Mouse (Mus musculus): ENCODE data around the gene Gab2.

Gab2 gene

DNA sequence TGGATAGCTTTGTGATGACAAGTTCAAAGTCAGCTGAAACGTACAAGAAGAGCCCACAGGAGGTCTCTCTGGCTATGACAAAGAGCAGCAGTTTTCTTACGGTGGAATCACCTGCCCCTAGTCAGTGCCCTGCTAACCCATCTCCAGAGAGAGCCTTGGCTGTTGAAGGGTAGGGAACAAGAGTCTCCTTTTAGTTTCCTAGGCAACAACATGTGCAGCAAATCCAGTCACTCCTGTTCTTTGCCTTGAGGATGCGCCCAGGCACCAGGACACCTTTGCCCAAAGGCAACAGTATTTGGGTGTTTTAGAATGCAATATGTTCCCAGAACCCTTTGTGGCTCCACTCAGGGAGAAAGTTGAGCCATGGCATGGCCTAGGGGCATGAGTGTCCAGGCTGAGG lies 266.9 kb downstream of the Gab2 start:
- DNase-seq, result no peak

DNA sequence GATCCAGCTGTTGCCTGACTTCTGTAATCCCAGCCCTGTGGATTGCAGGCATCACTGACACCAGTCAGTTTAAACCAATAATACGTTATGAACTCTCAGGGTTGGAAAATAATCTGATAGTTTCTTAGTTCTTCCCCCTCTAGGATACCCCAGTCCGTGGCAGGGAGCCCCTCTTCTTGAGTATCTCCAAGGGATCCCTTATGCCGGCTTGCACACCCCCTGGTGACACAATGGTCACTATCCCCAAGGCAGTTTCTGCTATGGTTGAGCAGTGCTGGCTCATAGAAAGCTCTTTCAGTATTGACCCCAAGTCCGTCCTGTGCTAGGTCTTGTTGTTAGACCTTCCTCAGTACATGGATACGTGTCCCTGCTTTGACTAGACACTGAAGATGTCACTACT lies 267.4 kb downstream of the Gab2 start:
- no peak for DNase-seq

DNA sequence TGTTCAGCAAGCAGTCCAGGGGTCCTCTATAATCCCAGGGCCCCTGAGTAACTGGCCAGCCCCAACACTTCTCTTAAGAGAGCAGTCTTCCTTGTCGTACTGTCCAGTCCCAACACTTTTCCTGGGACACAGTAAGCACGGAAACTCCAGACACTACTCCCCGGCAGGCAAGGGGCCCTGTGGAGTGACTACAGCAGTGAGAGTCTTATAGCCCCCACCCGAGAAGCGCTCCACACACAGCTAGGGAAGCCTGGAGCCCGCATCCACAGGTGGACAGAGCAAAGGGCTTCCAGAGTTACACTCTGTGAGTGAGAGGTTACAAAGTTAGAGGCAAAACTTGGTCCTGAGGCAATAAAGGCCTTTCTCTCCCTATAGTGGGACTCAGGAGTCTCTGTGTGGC lies 268.1 kb downstream of the Gab2 start:
- no peak for DNase-seq

DNA sequence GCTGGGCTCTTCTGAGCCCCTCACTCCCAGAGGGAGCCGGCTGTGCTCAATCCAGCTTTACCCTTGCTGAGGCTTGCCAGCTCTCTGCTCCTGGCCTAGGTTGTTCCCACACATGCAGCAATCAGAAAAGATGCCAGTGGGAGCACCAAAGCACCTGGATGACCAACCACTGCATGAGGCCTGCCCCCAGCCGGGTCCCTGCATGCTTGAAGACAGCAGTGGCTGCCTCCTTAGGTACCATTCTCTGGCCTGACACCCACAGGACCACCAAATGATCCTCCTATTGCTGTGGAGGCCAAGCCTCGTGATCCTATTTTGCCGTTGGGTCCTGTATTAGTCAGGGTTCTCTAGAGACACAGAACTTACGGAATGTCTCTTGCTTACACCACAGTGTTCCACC lies 269.5 kb downstream of the Gab2 start:
- DNase-seq, result no peak

DNA sequence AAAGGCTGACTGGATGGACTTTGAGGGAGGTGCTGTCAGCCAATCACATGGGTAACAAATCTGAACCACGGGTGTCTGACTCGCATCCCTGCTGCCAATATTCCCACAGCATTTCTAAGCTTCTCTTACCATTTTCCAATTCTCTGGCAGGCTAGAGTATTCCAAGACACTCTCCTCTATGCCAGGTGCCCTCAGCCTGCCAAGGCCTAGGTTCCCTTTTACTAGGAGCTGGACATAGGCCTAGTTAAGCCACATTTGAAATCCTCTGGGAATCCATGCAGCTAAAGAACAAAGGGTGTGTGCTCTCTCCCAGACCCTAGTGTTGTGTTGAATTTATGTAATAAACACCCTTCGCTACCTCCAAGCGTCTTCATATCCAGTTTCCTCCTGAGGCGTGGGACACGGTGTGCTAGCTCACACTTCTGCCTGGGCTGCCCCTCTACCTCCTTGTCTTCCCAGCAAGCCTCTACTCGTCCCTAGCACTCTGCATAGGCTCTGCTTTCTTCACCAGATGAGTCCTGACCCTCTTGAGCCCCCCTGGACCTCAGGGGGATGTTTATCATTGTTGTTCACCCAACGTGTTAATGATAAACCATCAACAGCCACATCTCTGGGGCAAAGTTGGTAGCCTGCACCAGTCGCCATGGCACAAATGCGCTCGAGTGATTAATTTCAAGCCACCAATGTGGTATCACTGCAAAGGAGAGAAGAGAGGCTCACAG lies 270.6 kb downstream of the Gab2 start:
- DNase-seq, result no peak

DNA sequence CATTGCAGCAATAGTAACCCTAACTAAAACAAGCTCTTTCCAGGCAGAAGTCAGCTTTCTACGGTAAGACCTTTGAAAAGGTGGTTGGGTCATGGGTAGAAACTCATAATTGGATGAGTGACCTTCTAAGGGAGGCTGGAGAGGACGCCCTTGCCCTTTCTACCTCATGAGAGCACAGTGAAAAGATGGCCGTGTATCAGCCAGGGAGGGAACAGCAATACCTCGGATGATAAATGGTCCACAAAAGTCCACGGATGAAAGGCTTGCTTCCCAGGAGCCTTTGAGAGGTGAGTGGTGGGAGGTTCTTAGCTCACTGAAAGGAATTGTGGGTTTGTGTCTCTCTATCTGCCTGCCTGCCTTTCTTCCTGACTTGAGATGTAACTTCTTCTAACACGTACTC lies 272.0 kb downstream of the Gab2 start:
- no peak for DNase-seq

DNA sequence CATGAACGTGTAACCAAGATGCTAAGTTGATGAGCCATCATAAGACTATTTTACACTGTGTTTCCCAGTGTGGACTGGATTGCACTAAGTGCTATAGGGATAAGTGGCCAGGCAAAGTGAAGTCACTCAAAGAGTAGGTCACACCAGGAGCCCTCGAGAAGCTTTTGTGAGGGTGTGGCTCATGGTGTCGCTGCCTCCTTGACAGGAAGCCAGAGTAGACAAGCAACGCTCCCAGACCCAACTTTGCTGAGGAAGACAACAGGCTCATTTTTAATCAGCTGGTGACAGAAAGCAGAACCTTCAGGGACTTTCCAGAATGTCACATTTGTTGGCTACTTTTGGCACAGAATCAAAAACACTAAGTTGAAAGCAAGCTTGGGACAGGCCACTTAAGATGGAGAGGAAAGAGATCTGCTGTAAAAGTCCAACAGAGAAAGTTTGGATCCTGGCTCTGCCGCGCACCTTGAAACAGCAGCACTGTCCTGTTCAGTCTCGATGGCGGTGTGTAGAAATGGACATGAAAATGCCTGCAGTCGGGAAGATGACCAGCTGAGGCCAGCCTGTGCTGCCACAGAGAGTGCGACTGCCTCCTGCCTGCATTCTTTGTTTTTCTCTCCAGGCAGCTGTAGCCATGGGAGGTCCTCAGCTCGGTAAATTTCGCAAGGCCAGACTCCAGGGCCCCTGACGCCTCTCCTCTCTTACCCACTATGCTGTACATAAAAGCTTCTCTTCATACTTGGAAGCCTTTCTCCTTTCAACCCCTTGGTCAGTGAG lies 273.9 kb downstream of the Gab2 start:
- no peak for DNase-seq

DNA sequence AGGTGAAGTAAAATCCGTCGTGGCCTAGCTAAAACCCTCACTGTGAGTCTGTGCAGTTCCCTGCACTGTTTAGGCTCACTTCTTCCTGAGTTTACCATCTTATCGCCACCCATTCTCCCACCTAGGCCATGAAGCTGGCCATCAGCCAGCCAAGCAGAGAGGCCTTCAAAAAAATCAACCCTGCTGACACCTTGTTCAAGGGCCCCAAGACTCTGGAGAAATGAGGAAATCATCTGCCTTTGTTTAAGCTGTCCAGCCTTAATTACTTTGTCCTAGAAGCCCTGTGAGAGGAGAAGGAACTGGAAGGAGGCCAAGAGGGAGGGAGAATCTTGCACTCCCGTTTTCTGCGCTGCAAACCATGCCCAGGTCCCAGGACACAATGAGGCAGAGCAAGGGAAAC lies 274.9 kb downstream of the Gab2 start:
- no peak for DNase-seq

DNA sequence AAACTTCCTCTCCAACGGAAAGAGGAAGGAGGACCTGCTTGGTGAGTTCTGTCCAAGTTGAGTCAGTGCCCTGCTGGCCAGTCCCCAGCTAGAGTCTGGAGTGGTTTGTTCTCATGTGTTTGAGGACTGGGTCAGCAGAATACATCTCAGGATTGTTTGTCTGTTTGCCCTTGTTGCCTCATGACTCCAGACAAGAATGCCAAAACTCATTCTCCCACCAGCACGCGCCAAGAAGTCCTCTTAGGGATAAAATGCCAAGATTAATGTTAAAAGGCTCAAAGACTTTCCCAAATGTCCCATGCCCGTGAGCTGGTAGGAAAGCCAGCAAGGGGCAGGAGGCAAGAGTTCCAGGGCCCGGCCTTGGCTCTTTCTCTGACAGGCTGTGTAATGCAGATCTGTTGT lies 275.5 kb downstream of the Gab2 start:
- no peak for DNase-seq

DNA sequence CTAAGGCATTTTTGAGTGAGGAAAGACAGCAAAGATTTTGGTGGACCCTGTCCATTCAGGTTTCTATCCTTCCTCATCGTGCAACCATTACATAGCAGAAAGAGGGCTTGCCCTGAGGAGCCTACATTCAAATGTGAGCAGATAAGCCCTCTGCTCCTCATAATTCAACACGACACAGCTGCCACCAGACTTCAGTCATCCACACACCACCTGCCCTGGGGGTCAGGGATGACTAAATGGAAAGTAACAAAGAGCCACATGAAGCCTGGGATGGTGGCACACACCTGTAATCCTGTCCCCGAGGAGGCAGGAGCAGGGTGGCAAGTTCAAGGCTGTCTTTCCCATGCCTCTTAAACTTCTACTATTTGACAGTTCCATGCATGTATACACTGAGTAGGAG lies 276.5 kb downstream of the Gab2 start:
- no peak for DNase-seq

DNA sequence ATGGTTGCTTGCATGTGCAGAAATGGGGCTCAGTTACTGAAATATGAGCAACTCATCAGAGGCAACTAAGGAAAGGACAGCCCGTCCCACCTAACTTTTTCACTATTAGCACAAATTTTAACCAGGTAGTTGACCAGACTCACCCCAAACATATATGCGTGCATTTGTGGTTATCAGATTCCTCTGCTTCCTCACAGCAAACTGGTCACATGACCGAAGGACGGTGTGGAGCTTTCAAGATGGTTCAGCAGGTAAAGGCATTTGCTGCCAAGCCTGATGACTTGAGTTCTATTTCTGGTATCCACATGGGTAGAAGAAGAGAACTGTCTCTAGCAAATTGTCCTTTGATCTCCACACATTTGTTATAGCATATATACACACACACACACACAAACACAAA lies 277.0 kb downstream of the Gab2 start:
- DNase-seq, result no peak

Data from kidney, adult 18-20 months (tissue).